17 mouse cellular contexts compared by ENCODE assay signal in the genomic region with DNA sequence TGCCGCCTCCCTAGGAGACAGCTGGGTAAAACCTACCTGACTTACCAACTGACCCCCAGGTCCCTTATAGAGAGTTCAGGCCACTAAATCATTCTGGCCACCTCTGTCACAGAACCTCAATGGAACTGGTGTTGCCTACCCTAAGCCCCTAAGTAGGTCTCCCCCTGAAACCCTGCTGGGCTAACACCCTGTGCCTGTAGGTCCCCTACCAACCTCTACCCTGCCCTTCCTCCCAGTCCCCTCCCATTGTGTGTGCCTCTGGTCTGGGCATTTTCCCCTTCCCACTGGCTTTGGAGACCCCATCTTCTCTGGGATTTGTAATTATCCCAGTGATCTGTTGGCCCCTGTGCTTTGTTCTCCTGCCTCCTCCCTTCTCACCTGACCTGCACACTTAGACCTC. TPM values are rescaled to one million over a fixed set of nuclear protein-coding genes. Genes with fewer than 3 reads are reported as not detected.
DNase-seq lines count a peak whose midpoint lies in the region; ATAC-seq lines count a peak whose summit lies in the region.
"Had no signal": no experiment of that assay in that cellular context is flagged by ENCODE, and none has a peak within 500 bp of the region (broad histone marks: within the 10 kb centered on the region; RNA-seq: fewer than 3 reads in every experiment).

No protein-coding gene starts in this region.

- H3K9ac ChIP-seq in kidney, embryonic 16.5 days (replicated peaks; ENCODE audit: low read length) = no peak overlapping the region
- no peak overlapping the region for H3K9ac ChIP-seq in kidney, embryonic 15.5 days
- peak overlapping the region; percentile 21; the same call in 1 of the 2 replicates for H3K9ac ChIP-seq in midbrain, embryonic 11.5 days (ENCODE audit: low read length)
- H3K9ac ChIP-seq: limb, embryonic 12.5 days; liver, embryonic 15.5 days had no signal

- no peak overlapping the region for H3K4me3 ChIP-seq in kidney, embryonic 16.5 days (ENCODE audit: low read length)
- H3K4me3 ChIP-seq in kidney, embryonic 15.5 days (replicated peaks) = no peak overlapping the region
- no peak overlapping the region for H3K4me3 ChIP-seq in hindbrain, embryonic 10.5 days
- H3K4me3 ChIP-seq in midbrain, embryonic 11.5 days (ENCODE audit: low read depth, low read length) = no peak overlapping the region
- H3K4me3 ChIP-seq: limb, embryonic 12.5 days; liver, embryonic 15.5 days had no signal

- H3K36me3 ChIP-seq in kidney, embryonic 16.5 days (ENCODE audit: insufficient read depth, low read length) = no peaks in the 10 kb centered on the region
- H3K36me3 ChIP-seq in kidney, embryonic 15.5 days = no peaks in the 10 kb centered on the region
- H3K36me3 ChIP-seq in hindbrain, embryonic 10.5 days = no peaks in the 10 kb centered on the region
- H3K36me3 ChIP-seq in midbrain, embryonic 11.5 days (ENCODE audit: control insufficient read depth, insufficient read depth, low read length) = no peaks in the 10 kb centered on the region
- H3K36me3 ChIP-seq: limb, embryonic 12.5 days; liver, embryonic 15.5 days had no signal

- 95% methylated on average over 1 of the region's 1 CpGs for WGBS in kidney, embryonic 16.5 days
- 79% methylated on average over 1 of the region's 1 CpGs for WGBS in kidney, embryonic 15.5 days
- 82% methylated on average over 1 of the region's 1 CpGs for WGBS in hindbrain, embryonic 10.5 days
- 87% methylated on average over 1 of the region's 1 CpGs for WGBS in midbrain, embryonic 11.5 days

- H3K27ac ChIP-seq in kidney, embryonic 16.5 days (ENCODE audit: low read length) = no peak overlapping the region
- H3K27ac ChIP-seq in kidney, embryonic 15.5 days = no peak overlapping the region
- H3K27ac ChIP-seq in hindbrain, embryonic 10.5 days = peak overlapping the region; percentile 86
- peak overlapping the region; percentile 85 for H3K27ac ChIP-seq in midbrain, embryonic 11.5 days (ENCODE audit: low read depth, low read length)
- H3K27ac ChIP-seq: limb, embryonic 12.5 days; liver, embryonic 15.5 days had no signal

- no peak overlapping the region for H3K4me2 ChIP-seq in kidney, embryonic 16.5 days (replicated peaks; ENCODE audit: low read depth, low read length)
- no peak overlapping the region for H3K4me2 ChIP-seq in kidney, embryonic 15.5 days
- H3K4me2 ChIP-seq in midbrain, embryonic 11.5 days = no peak overlapping the region
- H3K4me2 ChIP-seq: limb, embryonic 12.5 days; liver, embryonic 15.5 days had no signal

- H3K4me1 ChIP-seq in kidney, embryonic 16.5 days (ENCODE audit: insufficient read depth, low read length) = peaks cover 7% of the 10 kb centered on the region
- peaks cover 14% of the 10 kb centered on the region for H3K4me1 ChIP-seq in kidney, embryonic 15.5 days
- peaks cover 26% of the 10 kb centered on the region for H3K4me1 ChIP-seq in hindbrain, embryonic 10.5 days (replicated peaks)
- H3K4me1 ChIP-seq in midbrain, embryonic 11.5 days (ENCODE audit: control insufficient read depth, insufficient read depth, low read length) = peaks cover 17% of the 10 kb centered on the region
- H3K4me1 ChIP-seq: liver, embryonic 15.5 days had no signal

- no peak for DNase-seq in hindbrain, embryonic 10.5 days (ENCODE audit: low spot score)
- DNase-seq in midbrain, embryonic 11.5 days (ENCODE audit: low spot score, missing footprints) = no peak
- peak; percentile 11 for DNase-seq in retina, embryonic 14.5 days (ENCODE audit: low spot score)
- DNase-seq in urinary bladder, postnatal 14 days (ENCODE audit: low spot score) = no peak
- DNase-seq in natural killer cell, adult 2 months (ENCODE audit: low spot score in 2 of 2) = no peak
- DNase-seq: heart, adult 18-20 months; heart, postnatal 10 days; kidney, postnatal 25 days; thymus, postnatal 4 days had no signal

- 0 out of 2 replicates have a peak, but pooled peaks have one; percentile 54 for ATAC-seq in kidney, embryonic 16.5 days (ENCODE audit: low FRiP score, low TSS enrichment)
- ATAC-seq in kidney, embryonic 15.5 days (replicated peaks; ENCODE audit: low FRiP score) = no peak
- ATAC-seq in midbrain, embryonic 11.5 days (ENCODE audit: low FRiP score) = peak; percentile 40; the same call in 1 of the 2 replicates
- ATAC-seq in erythroid progenitor cell, adult 5-6 weeks (replicated peaks; ENCODE audit: low FRiP score, poor library complexity, severe bottlenecking) = no peak

- 0 out of 2 replicates have a peak, but pooled peaks cover 7% of the 10 kb centered on the region for H3K9me3 ChIP-seq in kidney, embryonic 16.5 days (ENCODE audit: low read length)
- H3K9me3 ChIP-seq in kidney, embryonic 15.5 days (replicated peaks) = peaks cover 10% of the 10 kb centered on the region; the same call in 1 of the 2 replicates
- H3K9me3 ChIP-seq in hindbrain, embryonic 10.5 days = peaks cover 10% of the 10 kb centered on the region; the same call in 1 of the 2 replicates
- H3K9me3 ChIP-seq in midbrain, embryonic 11.5 days (ENCODE audit: control insufficient read depth, low read length) = no peaks in the 10 kb centered on the region
- H3K9me3 ChIP-seq: liver, embryonic 15.5 days had no signal

- H3K27me3 ChIP-seq in kidney, embryonic 16.5 days (ENCODE audit: insufficient read depth, low read length) = no peaks in the 10 kb centered on the region
- H3K27me3 ChIP-seq in kidney, embryonic 15.5 days = no peaks in the 10 kb centered on the region
- H3K27me3 ChIP-seq in hindbrain, embryonic 10.5 days (ENCODE audit: insufficient read depth, poor library complexity, severe bottlenecking) = no peaks in the 10 kb centered on the region
- peaks cover 3% of the 10 kb centered on the region; the same call in 1 of the 2 replicates for H3K27me3 ChIP-seq in midbrain, embryonic 11.5 days (ENCODE audit: control insufficient read depth, insufficient read depth, low read length)
- H3K27me3 ChIP-seq: liver, embryonic 15.5 days had no signal

RNA-seq across cellular contexts. Expression of a gene that starts 10.9 kb away (rescaled TPM):
- 0.07 and 0.09 TPM in 2 replicates for polyA plus RNA-seq in kidney, embryonic 16.5 days (2015; fragmentation: Nextera tagmentation; extraction: Ambion mirVana)
- polyA plus RNA-seq in kidney, embryonic 15.5 days (2015; fragmentation: Nextera tagmentation; extraction: Ambion mirVana) = 0.10 and 0.13 TPM in 2 replicates
- 0.19 and 0.26 TPM in 2 replicates for polyA plus RNA-seq in hindbrain, embryonic 10.5 days (2016; fragmentation: Nextera tagmentation; extraction: Ambion mirVana)
- 0.08 and 0.22 TPM in 2 replicates for polyA plus RNA-seq in midbrain, embryonic 11.5 days (2014; fragmentation: Nextera tagmentation; extraction: Ambion mirVana)
- not detected in 2 replicates for total RNA-seq in erythroid progenitor cell, adult 5-6 weeks (2015; ENCODE audit: low replicate concordance)
- not detected in 2 replicates for total RNA-seq in erythroid progenitor cell, adult 5-6 weeks (2017; ENCODE audit: low replicate concordance)
- total RNA-seq: common myeloid progenitor, adult 5-6 weeks had no signal
- polyA plus RNA-seq: intestine, embryonic 16.5 days; small intestine, adult 2 months had no signal

RNA-seq across cellular contexts. Expression of a gene that starts 26.8 kb away (rescaled TPM):
- polyA plus RNA-seq in kidney, embryonic 16.5 days (2015; fragmentation: Nextera tagmentation; extraction: Ambion mirVana) = 188 TPM in 2 replicates
- 156 and 159 TPM in 2 replicates for polyA plus RNA-seq in kidney, embryonic 15.5 days (2015; fragmentation: Nextera tagmentation; extraction: Ambion mirVana)
- polyA plus RNA-seq in hindbrain, embryonic 10.5 days (2016; fragmentation: Nextera tagmentation; extraction: Ambion mirVana) = 124 and 134 TPM in 2 replicates
- 138 and 152 TPM in 2 replicates for polyA plus RNA-seq in midbrain, embryonic 11.5 days (2014; fragmentation: Nextera tagmentation; extraction: Ambion mirVana)
- total RNA-seq in erythroid progenitor cell, adult 5-6 weeks (2015; ENCODE audit: low replicate concordance) = 54.9 and 80.0 TPM in 2 replicates
- 76.9 and 90.8 TPM in 2 replicates for total RNA-seq in erythroid progenitor cell, adult 5-6 weeks (2017; ENCODE audit: low replicate concordance)

RNA-seq across cellular contexts. Expression of a gene that starts 26.8 kb away (rescaled TPM):
- polyA plus RNA-seq in kidney, embryonic 16.5 days (2015; fragmentation: Nextera tagmentation; extraction: Ambion mirVana) = 533 and 571 TPM in 2 replicates
- polyA plus RNA-seq in kidney, embryonic 15.5 days (2015; fragmentation: Nextera tagmentation; extraction: Ambion mirVana) = 542 and 580 TPM in 2 replicates
- 512 and 606 TPM in 2 replicates for polyA plus RNA-seq in hindbrain, embryonic 10.5 days (2016; fragmentation: Nextera tagmentation; extraction: Ambion mirVana)
- polyA plus RNA-seq in midbrain, embryonic 11.5 days (2014; fragmentation: Nextera tagmentation; extraction: Ambion mirVana) = 465 and 509 TPM in 2 replicates
- 300 and 336 TPM in 2 replicates for total RNA-seq in erythroid progenitor cell, adult 5-6 weeks (2015; ENCODE audit: low replicate concordance)
- 425 and 688 TPM in 2 replicates for total RNA-seq in erythroid progenitor cell, adult 5-6 weeks (2017; ENCODE audit: low replicate concordance)

Comparison
In these comparisons a context has a peak if more than half of its experiments do, and no peak if none do; other contexts are left out.
1. ATAC-seq: peak in kidney, embryonic 16.5 days (single experiment) and midbrain, embryonic 11.5 days (single experiment); none in kidney, embryonic 15.5 days (single experiment) and erythroid progenitor cell, adult 5-6 weeks (single experiment).
2. H3K27ac ChIP-seq: peak in hindbrain, embryonic 10.5 days (single experiment) and midbrain, embryonic 11.5 days (single experiment); none in kidney, embryonic 16.5 days (single experiment) and kidney, embryonic 15.5 days (single experiment).